Mouse (Mus musculus) embryonic fibroblast, embryonic 13.5 days (primary cell): Measurements from ENCODE around the gene Sirt3.

ENCODE experiments used
- CTCF ChIP-seq: IDR thresholded peaks from 2 replicates; pipeline ENCODE4 v1.5.1; 2011; ENCODE audit warnings: mild to moderate bottlenecking, control low read depth, low read length, moderate library complexity, borderline replicate concordance; ENCODE audit not compliant: insufficient read depth
- POLR2A ChIP-seq: IDR thresholded peaks from 2 replicates; pipeline ENCODE4 v1.6.1; 2011; ENCODE audit warnings: low read depth, mild to moderate bottlenecking, control low read depth, low read length, moderate library complexity

- TF ChIP-seq CTCF (no peak), POLR2A (no peak)
Observed at GRCm38 (mm10) chr7:140831447-140831846, 50.7 kb downstream of the Sirt3 start.
